Mouse (Mus musculus): ENCODE results near the gene Rpl41.
"Not testable (repeated sequence)": the region's sequence is repeated elsewhere in the genome, so short reads cannot be mapped to it uniquely, and the experiment has no call there.

Gene Rpl41

DNA sequence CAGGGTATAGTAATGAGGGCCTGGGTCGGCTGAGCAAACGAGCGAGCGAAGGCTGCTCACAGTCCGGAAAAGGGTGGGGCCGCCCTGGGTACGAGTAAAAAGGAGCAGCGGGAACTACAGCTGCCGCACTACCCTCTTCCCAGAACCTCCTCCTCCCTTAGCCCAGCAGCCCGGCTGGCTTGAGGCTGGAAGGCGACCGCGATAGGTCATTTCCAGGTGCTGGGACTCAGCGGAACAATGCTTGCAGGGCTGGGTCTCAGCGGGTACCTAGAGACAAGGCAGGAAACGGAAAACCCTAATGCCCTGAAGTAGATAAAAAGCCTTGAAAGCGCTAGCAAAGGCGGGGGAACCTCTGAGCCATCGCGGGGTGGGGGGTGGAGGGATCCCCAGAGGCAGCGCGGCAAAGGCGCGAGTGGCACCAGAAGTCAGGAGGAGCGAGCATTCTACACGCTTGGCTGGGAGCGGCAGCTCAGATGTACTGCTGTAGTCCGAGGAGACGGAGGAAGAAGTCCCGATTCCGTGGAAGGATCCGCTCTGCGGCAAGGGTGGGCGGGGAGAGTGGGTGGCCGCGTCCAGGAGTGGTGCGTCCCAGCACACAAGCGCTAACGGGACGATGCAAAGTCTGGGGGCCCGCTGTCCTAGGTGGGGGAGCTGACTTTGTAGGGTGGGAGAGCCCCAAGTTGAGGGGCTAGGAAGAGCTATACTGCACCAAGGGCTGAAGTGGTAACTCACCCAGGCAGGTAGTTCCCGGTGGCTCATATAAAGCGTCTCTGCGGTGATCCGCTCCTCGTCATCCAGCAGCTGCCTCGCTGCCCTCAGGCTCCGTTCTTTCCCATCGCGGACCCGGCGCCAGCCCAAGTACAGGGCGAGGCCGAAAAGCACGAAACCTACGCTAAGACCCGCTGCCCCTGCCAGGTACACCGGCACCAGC lies 24.1 kb downstream of the Rpl41 start:
- DNase-seq (ENCODE audit: low read depth, low spot score) = no peak

DNA sequence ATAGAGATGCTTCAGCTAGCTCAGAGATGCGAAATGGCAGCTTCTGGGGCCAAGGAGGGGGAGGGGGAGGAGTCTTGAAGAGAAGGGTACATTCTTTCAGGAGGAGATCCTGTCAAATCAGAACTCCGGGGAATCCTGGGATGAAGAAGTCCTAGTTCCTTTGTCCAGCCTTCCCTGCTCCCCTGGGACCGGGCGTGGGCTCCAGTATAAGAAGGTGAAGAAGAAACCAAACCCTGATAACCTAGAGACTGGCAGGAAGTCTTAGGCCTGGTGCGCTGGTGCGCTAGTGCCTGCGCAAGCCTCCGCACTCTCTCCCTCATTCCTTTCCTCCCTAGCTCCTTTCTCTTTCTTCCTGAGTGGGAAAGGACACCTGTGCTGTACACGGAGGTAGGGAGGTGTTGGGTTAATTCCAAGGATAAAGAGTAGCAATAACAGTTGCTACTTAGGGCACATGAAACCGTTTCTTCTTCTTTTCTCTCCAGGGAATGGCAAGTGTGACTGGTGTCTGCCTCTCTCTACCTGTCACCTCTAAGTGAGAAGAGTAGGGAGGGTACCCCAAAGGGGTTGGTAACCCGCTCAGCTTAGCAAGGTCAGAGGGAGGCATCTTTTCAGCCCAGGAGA lies 24.9 kb downstream of the Rpl41 start:
- no peak for DNase-seq (ENCODE audit: low read depth, low spot score)

GRCm38 (mm10) chr10:128522351-128522750 lies 26.8 kb downstream of the Rpl41 start:
- DNase-seq (ENCODE audit: low read depth, low spot score) = no peak

DNA sequence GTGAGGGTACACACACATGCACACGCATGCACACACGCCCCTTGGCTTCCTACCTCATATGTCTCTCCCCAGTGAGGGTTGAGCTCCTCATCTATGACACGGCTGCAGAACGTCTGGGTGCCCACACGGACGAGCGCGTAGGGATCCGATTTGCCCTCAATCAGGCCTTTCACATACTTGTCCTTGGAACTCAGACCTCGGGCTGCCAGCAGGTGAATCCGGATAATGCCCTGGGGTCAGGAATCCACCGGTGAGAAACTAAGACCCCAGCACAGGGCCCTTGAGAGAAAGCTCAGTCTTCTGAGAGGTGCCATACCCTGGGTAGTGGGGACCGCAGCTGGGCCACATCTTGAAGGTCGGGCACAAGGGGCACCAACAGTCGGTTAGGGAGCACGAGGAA lies 28.5 kb downstream of the Rpl41 start:
- no peak for DNase-seq (ENCODE audit: low read depth, low spot score)

GRCm38 (mm10) chr10:128518833-128519232 lies 30.3 kb downstream of the Rpl41 start:
- DNase-seq (ENCODE audit: low read depth, low spot score) = no peak

DNA sequence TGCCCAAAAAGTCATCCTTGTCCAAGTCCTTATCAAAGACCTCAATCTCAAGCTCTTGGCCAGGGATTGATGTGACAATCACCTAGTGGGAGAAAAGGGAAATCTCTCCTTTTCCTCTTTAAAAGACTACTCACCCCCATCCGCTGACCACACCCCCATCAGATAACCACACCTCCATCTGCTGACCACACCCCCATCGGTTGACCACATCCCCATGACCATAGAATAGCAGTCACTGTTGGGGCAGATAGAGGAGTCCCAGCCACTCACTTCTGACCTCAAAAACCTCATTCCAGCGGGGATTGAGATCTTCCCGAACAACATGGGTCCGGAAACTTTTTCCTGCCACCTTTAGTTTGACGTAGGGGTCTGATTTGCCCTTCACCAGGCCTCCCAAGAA lies 32.4 kb downstream of the Rpl41 start:
- DNase-seq (ENCODE audit: low read depth, low spot score) = no peak

GRCm38 (mm10) chr10:128516029-128516428 lies 33.1 kb downstream of the Rpl41 start:
- no peak for DNase-seq (ENCODE audit: low read depth, low spot score)

DNA sequence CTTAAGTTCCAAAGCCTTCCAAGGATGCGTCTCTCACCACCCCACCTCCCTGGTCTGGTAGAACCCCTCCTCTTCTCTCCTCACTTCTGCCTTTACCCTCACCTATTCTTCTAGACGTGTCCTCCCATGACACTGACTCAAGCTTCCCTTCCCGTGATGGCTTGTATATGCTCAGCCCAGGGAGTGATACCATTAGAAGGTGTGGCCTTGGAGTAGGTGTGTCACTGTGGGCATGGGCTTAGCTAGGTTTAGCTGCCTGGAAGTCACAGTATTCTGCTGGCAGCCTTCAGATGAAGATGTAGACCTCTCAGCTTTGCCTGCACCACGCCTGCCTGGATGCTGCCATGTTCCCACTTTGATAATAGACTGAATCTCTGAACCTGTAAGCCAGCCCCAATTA lies 34.1 kb downstream of the Rpl41 start:
- no peak for DNase-seq (ENCODE audit: low read depth, low spot score)

GRCm38 (mm10) chr10:128511761-128512160 lies 37.3 kb downstream of the Rpl41 start:
- DNase-seq (ENCODE audit: low read depth, low spot score) = no peak

DNA sequence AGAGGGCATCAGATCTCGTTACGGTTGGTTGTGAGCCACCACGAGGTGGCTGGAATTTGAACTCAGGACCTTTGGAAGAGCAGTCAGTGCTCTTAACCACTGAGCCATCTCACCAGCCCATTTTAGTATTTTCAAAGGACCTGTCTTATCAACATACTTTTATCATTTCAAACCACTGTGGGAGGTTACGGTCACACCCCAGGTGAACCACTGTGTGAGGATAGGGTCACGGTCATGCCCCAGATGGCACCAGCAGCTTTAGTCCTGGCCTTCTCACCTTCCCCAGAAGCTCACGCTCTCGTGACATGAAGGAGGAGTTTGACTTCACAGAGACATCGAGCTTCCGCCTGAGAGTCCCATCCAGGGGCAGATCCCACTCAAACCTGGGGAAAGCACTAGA lies 37.9 kb downstream of the Rpl41 start:
- no peak for DNase-seq (ENCODE audit: low read depth, low spot score)

DNA sequence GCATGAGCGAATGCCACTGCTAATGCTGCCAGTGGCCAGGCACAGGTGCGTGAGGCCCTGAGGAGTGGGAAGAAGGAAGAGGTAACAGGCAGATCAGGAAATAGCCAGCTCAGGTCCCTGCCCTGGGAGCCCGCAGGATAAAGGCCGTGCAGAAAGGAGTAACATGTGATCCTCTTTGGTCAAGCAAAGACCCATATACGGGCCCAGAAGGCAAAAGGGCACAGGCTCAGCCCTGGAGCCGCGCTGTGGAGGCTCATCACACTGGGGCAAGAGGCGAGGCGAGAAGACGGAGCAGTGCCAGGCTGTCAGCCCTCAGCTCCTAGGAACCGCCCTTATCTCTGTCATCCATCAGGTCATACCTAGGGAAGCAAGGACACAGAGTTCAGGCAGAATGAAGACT lies 38.8 kb downstream of the Rpl41 start:
- DNase-seq (ENCODE audit: low read depth, low spot score) = no peak

DNA sequence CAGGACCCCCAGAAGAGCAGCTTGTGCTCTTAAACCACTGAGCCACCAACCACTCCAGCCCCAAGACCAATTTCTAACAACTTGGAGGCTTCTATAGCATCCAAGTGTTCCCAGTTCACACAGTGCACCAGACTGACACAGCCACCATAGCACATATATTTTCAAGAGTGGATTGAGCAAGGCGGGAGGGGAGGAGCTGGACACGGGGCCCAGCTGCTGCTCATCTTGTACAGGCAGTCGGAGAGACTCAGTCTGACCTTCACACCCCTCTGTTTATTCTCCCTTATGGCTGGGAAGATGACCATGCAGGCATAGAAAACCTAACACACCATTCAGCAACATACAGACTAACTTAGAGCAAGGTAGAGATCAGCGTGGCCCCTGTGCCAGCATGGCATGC lies 39.3 kb downstream of the Rpl41 start:
- no peak for DNase-seq (ENCODE audit: low read depth, low spot score)

DNA sequence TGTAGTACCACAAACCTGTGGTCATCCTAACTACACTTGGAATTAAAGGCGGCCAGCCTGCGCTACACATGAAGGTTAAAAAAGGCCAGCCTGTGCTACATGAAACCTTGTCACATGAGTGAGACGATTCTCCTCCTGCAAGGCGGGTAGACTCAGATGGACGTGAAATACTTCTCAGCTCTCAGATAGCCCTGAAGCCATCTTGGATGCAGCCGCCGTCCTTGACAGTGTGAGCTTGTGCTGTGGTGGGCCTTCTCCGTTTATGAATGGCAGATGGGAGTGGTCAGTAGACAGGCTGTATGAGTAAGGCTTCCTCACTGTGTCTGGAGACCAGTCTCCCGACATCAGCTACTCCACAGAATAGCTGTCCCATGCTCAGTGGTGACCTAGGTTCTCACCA lies 39.9 kb downstream of the Rpl41 start:
- DNase-seq (ENCODE audit: low read depth, low spot score) = no peak

DNA sequence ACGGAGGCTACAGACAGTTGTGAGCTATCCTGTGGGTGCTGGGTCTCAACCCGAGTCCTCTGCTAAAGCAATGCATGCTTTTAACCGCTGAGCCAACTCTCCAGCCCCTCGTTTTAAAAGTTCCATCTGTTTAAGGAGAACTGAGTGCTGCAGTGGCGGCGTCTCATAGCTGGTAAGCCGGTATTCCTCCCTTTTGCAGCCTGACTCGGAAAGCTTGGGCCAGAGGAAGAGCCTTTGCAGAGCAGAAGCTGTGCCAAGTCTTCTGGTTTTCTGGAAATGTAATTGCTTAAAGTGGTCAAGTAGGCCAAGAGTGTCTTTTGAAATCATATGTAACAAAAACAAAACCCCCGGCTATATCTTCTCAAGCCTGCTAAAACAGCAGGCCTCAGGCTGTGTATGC lies 40.8 kb downstream of the Rpl41 start:
- DNase-seq (ENCODE audit: low read depth, low spot score) = no peak

GRCm38 (mm10) chr10:128505974-128506373 lies 43.1 kb downstream of the Rpl41 start:
- no peak for DNase-seq (ENCODE audit: low read depth, low spot score)

DNA sequence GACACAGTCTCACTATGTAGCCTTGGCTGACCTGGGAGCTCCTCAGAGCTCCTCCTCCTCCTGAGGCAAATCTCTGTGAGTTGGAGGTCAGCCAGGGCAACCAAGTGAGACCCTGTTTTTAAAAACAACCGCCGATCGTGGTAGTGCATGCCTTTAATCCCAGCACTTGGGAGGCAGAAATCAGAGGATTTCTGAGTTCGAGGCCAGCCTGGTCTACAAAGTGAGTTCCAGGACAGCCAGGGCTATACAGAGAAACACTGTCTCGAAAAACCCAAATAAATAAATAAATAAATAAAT lies 43.8 kb downstream of the Rpl41 start:
- DNase-seq (ENCODE audit: low read depth, low spot score) = not testable (repeated sequence)

DNA sequence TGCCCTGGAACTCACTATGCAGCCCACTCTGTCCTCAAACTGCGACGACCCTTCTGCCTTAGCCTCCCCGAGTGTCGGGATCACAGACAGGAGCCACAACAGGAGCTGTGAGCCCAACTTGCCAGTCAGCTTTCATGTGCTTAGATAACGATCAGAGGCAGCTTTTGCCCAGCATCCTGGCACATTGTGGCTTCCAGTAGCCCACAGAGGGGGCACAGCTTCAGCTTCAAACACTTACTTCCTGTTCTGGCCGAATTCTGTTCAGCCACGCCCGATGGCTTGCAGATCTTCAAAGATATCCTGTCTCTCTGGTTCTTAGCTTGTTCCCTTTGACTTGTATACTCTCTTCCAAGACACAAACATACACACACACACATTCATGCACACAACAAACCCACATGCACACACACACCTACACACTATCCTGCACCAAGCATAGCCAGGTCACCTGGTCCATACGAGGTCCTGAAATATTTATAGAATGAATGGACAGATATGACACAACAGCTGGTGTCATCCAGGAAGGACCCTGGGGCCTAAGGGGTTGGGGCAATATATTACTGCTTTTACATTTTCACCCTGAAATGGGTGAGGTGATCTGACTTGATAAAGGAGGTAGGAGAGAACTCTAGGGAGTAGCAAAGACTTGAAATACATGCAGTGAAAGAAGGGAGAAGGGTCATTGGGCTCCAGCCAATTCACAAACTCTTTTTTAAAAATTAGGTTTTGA lies 44.3 kb downstream of the Rpl41 start:
- no peak for DNase-seq (ENCODE audit: low read depth, low spot score)

DNA sequence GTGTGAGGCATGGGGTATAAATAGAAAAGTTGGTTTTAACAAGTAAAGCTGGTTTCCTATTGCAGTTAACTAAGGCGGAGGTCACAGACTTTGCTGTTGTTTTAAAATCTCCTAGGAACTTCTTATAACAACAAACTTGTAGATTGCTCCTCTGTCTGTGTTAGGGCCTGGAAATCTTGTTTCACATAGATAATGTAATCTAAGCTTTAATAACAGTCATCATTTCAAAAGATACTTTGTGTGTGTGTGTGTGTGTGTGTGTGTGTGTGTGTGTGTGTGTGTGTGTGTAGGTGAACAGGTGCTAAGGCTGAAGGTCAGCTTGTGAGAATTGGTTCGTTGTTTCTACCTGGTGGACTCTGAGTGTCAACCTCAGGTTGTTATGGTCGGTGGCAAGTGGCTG lies 45.1 kb downstream of the Rpl41 start:
- DNase-seq (ENCODE audit: low read depth, low spot score) = no peak

DNA sequence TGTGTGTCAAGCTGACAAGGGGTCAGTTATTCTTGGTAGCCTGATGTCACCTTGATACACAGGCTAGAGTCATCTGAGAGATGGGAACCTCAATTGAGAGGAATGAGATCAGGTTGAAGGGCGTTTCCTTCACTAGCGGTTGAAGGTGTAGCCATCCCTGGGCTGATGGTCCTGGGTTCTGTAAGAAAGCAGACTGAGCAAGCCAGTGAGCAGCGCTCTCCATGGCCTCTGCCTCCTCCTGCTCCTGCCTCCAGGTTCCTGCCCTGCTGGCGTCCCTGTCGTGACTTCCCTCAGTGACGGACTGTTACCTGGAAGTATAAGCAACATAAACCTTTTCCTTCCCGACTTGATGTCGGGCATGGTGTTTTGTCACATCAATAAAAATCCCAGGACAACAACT lies 45.6 kb downstream of the Rpl41 start:
- DNase-seq (ENCODE audit: low read depth, low spot score) = no peak

DNA sequence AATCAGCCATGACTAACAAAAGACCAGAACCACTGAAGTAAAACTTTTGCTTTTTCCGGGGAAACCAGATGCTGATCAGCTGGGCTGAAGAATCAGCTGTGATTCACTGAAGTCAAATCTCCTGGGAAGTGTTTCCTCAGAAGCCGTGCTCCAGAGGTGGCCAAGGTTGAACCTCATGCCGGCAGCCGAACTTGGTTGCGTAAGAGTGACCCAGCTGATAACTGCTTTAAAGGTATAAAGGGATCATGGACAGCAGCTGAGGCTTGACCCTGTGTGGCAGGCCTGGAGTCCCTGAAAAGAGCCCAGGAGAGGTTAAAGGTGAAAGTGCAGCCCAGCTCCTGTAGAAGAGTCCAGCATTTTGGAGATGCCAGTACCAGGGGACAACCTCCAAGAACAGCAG lies 46.8 kb downstream of the Rpl41 start:
- no peak for DNase-seq (ENCODE audit: low read depth, low spot score)

DNA sequence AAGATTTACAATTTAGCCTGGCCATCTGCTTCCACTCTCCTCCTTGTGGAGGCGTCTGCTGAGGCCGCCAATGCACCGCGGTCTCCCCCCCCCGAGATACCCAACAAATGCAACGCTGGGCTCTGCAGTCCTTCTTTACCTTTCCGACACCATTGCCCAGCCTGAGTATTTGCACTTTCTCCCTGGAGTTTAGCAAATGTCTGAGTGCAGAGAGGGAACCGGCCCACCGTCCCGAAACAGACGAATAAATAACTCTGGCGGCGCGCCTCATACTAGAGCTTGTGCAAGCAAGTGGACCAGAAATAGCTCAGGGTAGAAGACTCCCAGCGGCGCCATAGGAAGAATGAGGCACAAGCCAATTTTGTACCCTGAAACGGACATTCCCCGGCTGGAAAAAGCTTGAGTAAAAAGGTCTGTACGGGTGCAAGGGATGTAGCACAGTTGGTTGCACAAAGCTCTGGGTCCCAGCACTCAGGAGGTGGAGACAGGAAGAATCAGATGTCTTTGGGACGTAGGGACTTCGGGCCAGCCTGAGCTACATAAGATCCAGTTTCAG lies 49.9 kb downstream of the Rpl41 start:
- DNase-seq (ENCODE audit: low read depth, low spot score) = no peak

- peak; percentile 86 for DNase-seq (ENCODE audit: low read depth, low spot score)
These were observed 50.5 kb downstream of the Rpl41 start, which contains the start of gene Myl6b for GRCm38 (mm10) chr10:128498590-128498989. Gene Myl6b, minus strand, starts transcription at chr10:128498685.

Measured in WW6 (cell line).